Mouse (Mus musculus) hindbrain, embryonic 15.5 days (tissue): ENCODE measurements around the gene Epha5. TPM values are rescaled to one million over a fixed set of nuclear protein-coding genes. Genes with fewer than 3 reads are reported as not detected.
A peak's percentile ranks its signal among the peaks of the same experiment; 100 is the strongest.

ENCODE experiments used
- ATAC-seq: fragments of 200-750 bp; cut with Nextera tagmentation; 2 replicates; pipeline ENCODE4 v1.8.0; 2017; ENCODE audit warnings: low read depth, moderate number of reproducible peaks, moderate TSS enrichment; ENCODE audit not compliant: low FRiP score
- H3K27ac ChIP-seq: fragments of 300-500 bp; sonication (generic); replicated peaks from 2 replicates; pipeline ENCODE4 v1.5.1; 2015; ENCODE audit warnings: mild to moderate bottlenecking, inconsistent platforms
- H3K27me3 ChIP-seq: fragments of 300-500 bp; sonication (generic); 2 replicates; pipeline ENCODE4 v1.6.1; 2015; ENCODE audit warnings: control low read depth, inconsistent platforms
- H3K36me3 ChIP-seq: fragments of 300-500 bp; sonication (generic); 2 replicates; pipeline ENCODE4 v1.6.1; 2015; ENCODE audit warnings: control low read depth, inconsistent platforms
- H3K4me1 ChIP-seq: fragments of 300-500 bp; sonication (generic); replicated peaks from 2 replicates; pipeline ENCODE4 v1.6.1; 2015; ENCODE audit warnings: control low read depth, inconsistent platforms
- H3K4me2 ChIP-seq: fragments of 300-500 bp; sonication (generic); 2 replicates; pipeline ENCODE4 v1.6.1; 2015; ENCODE audit warnings: moderate library complexity, mild to moderate bottlenecking, inconsistent platforms
- H3K4me3 ChIP-seq: fragments of 300-500 bp; sonication (generic); 2 replicates; pipeline ENCODE4 v1.5.1; 2015; ENCODE audit warnings: mild to moderate bottlenecking, inconsistent platforms
- H3K9ac ChIP-seq: fragments of 300-500 bp; sonication (generic); 2 replicates; pipeline ENCODE4 v1.6.1; 2015; ENCODE audit warnings: inconsistent platforms
- H3K9me3 ChIP-seq: fragments of 300-500 bp; sonication (generic); 2 replicates; pipeline ENCODE4 v1.6.1; 2016; ENCODE audit warnings: control low read depth, inconsistent platforms
- WGBS: fragments of 180-500 bp; shearing (Covaris S2); methylation state at CpG from one replicate; pipeline ENCODE4 v1.1.7; 2015; 5-methylcytosine and 5-hydroxymethylcytosine counted together
- polyA plus RNA-seq: library from polyadenylated mRNA; unstranded; fragments of >200 nt; fragmentation: Nextera tagmentation; extraction: Ambion mirVana; gene quantifications from 2 replicates; pipeline ENCODE4 v1.2.1, GENCODE M21; 2015

Gene Epha5
- polyA plus RNA-seq, result 71.0 and 72.0 TPM in 2 replicates

DNA sequence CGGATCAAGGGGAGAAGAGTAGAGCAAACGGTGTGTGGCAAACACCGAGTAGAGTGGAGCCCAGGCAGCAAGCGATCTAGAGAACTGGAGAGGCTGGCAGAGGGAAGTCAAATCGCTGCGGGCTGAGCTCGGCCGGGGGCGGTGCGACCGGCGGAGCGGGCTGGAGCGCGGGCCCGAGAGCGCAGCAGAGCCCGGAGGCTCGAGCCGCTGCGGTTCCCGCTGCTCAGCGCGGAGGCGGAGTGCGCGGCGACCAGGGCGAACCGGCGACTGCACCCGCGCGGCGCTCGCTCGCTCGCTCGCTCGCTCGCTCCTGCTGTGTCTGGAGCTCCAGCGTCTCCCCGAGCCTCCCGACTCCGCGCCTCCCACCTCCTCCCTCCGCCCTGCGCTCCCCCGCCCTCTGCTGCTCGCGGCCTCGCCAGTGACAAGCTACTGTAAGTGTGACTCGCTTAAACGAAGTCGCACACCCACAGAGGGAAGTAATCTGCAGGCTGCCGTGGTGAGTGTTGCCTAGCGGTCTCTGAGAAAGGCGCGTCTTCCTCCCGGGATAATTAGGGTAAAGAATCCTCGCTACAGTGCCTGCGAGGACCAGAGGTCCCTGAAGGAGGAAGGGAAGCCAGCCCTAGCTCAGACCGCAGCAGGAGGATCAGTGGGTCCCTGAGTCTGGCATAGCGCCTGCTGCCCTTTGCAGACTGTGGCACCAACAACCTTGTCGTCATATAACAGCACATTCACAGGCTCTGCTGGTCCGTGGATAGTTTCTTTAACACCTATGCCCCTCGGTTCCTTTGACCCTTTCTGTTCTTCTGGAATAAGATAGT is at the start of gene Epha5:
Epha5 (minus strand) TSS at position 321 of the 818 bp plus-strand sequence.
- peaks cover 9% of the 10 kb centered on the region; the same call in 1 of the 2 replicates for H3K4me1 ChIP-seq
- H3K9ac ChIP-seq, result peak within 1 kb of the TSS; percentile 61
- peak within 1 kb of the TSS; percentile 75 for H3K4me2 ChIP-seq
- peak within 1 kb of the TSS; percentile 94 for H3K27ac ChIP-seq
- H3K27me3 ChIP-seq, result no peaks in the 10 kb centered on the region
- ATAC-seq, result peak; percentile 96
- WGBS, result under 1% methylated on average over 65 of the region's 67 CpGs
- H3K4me3 ChIP-seq, result peak within 1 kb of the TSS; percentile 56
- no peaks in the 10 kb centered on the region for H3K9me3 ChIP-seq
- H3K36me3 ChIP-seq, result no peaks in the 10 kb centered on the region

DNA sequence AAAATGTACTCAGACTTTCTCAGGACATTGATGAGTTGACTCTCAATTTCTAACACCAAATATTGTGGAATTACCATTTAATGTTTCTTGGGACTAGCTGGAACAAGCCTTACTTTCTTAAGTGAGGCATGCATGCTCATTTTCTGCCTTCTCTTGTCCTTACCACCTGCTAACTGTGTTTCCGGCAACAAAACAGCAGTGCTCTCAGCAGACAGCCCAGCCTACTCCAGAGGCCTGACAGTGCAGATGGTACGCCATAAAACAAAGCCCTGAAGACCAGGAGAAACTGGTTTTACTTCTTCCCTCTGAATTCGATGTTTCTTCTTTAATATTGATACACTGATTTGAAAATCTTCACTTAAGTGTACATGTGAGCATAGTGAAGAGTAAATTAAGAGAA is 39.0 kb upstream of the Epha5 start:
- Histone ChIP-seq H3K4me1 (no peaks in the 10 kb centered on the region), H3K4me2 (no peak overlapping the region), H3K27me3 (no peaks in the 10 kb centered on the region), H3K27ac (no peak overlapping the region), H3K9me3 (no peaks in the 10 kb centered on the region), H3K36me3 (no peaks in the 10 kb centered on the region), H3K4me3 (no peak overlapping the region), H3K9ac (no peak overlapping the region)
- ATAC-seq, result no peak
- 58% methylated on average over 3 of the region's 3 CpGs for WGBS

- H3K27ac ChIP-seq, result no peak overlapping the region
- WGBS, result 59% methylated on average over 4 of the region's 4 CpGs
- H3K4me2 ChIP-seq, result no peak overlapping the region
- H3K27me3 ChIP-seq, result no peaks in the 10 kb centered on the region
- H3K36me3 ChIP-seq, result no peaks in the 10 kb centered on the region
- H3K4me3 ChIP-seq, result no peak overlapping the region
- H3K4me1 ChIP-seq, result no peaks in the 10 kb centered on the region
- ATAC-seq, result no peak
- H3K9me3 ChIP-seq, result no peaks in the 10 kb centered on the region
- no peak overlapping the region for H3K9ac ChIP-seq
Measured at GRCm38 (mm10) chr5:84454641-84455040, 37.5 kb upstream of the Epha5 start.

- WGBS, result 35% methylated on average over 2 of the region's 2 CpGs
- ATAC-seq, result no peak
- no peak overlapping the region for H3K27ac ChIP-seq
- H3K4me2 ChIP-seq, result no peak overlapping the region
- no peaks in the 10 kb centered on the region for H3K36me3 ChIP-seq
- no peaks in the 10 kb centered on the region for H3K4me1 ChIP-seq
- H3K27me3 ChIP-seq, result no peaks in the 10 kb centered on the region
- no peaks in the 10 kb centered on the region for H3K9me3 ChIP-seq
- H3K4me3 ChIP-seq, result no peak overlapping the region
- H3K9ac ChIP-seq, result no peak overlapping the region
Measured at GRCm38 (mm10) chr5:84453839-84454238, 36.7 kb upstream of the Epha5 start.

DNA sequence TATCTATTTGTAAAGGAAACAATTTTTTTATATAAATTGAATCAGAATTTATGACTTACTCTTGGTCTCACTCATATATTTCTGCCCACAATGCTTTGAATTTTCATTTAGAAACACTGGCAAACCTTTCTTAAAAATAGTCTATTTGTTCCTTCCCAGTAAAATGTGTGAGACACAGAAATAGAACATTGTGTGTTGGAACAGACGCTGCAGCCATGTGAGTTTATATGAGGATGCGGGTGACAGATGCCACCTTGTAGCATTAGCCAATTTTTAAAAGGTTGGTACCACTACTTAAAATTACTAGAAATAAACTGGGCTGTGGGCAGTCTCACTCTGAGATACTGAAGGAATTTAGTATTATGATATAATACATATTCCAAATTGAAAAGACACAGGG is 23.1 kb upstream of the Epha5 start:
- no peak for ATAC-seq
- no peak overlapping the region for H3K27ac ChIP-seq
- WGBS, result 85% methylated on average over 2 of the region's 2 CpGs

DNA sequence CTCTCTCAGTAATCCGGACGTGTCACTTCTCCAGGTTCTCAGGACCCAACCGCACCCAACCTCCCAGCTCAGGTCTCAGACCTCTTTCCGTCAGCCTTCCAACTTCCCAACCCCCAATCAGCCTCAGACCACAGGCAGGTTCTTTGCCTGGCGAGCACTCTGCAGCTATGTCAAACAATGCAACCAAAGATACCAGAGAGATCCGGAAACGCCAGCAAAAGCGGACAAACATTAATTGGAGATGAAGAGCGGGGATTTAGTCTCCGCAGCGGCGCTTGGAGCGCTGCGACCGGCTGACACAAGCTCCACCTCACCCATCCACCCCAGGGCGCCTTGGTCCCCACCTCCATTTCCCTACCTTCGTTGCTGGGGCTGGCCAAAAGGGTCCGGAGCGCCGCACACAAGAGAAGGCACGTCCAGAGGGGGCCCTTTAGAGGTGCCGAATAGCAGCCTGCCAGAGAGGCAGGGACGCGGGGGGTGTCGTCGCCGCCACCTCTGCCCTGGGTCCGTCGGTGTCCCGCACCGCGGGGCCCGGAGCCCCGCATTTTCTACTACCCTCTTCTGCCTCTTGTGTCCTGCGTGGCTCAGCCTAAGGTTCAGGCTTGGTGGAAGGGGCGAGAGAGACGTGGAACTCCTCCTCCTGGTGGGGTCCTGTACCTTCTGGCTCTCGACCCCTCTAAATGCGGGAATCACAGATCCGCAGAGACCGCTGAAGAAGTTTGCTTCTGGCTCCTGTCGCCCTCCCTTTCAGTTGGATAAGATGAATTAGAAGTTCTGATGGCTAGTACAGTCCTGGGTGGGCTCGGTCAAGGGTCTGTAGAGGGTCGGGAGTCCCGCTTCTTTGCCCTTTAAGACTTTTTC is 991 bp downstream of the Epha5 start:
- H3K4me1 ChIP-seq, result peaks cover 9% of the 10 kb centered on the region; the same call in 1 of the 2 replicates
- H3K9ac ChIP-seq, result peak overlapping the region; percentile 61
- H3K36me3 ChIP-seq, result no peaks in the 10 kb centered on the region
- H3K27me3 ChIP-seq, result no peaks in the 10 kb centered on the region
- ATAC-seq, result peak; percentile 23; the same call in 1 of the 2 replicates
- WGBS, result under 1% methylated on average over 45 of the region's 45 CpGs
- H3K4me3 ChIP-seq, result peak overlapping the region; percentile 56
- no peaks in the 10 kb centered on the region for H3K9me3 ChIP-seq
- peak overlapping the region; percentile 94 for H3K27ac ChIP-seq
- peak overlapping the region; percentile 75 for H3K4me2 ChIP-seq

More for the DNA sequence above, 23.1 kb upstream of the Epha5 start:
- H3K36me3 ChIP-seq, result no peaks in the 10 kb centered on the region
- no peaks in the 10 kb centered on the region for H3K4me1 ChIP-seq
- H3K4me3 ChIP-seq, result no peak overlapping the region
- no peak overlapping the region for H3K9ac ChIP-seq
- H3K9me3 ChIP-seq, result no peaks in the 10 kb centered on the region
- H3K27me3 ChIP-seq, result no peaks in the 10 kb centered on the region
- no peak overlapping the region for H3K4me2 ChIP-seq

GRCm38 (mm10) chr5:84414931-84415431 is 2.2 kb downstream of the Epha5 start:
- Histone ChIP-seq H3K27me3 (no peaks in the 10 kb centered on the region), H3K4me2 (peak overlapping the region; percentile 75), H3K4me1 (peaks cover 9% of the 10 kb centered on the region; the same call in 1 of the 2 replicates), H3K27ac (peak overlapping the region; percentile 94), H3K9me3 (no peaks in the 10 kb centered on the region), H3K4me3 (peak overlapping the region; percentile 56), H3K9ac (peak overlapping the region; percentile 61), H3K36me3 (no peaks in the 10 kb centered on the region)
- peak; percentile 35; the same call in 1 of the 2 replicates for ATAC-seq
- 4% methylated on average over 8 of the region's 8 CpGs for WGBS

DNA sequence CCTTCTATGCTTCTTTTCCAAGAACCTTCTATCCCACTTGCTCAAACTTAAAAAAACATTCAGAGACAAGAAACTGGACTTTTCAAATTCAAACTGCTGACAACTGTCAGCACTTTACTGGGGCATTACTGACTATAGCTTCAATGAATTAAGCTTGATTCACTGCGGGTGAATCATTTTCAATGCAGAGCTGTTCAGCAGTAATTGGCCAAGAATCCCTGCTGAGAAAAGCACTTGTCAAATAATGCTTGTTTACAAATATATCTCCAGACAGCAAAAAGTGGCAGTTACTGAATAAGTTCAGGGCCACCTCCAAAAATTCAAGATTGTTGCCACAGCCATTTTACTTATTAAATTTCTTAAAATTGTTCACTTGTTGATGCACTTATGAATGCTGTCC is 4.2 kb downstream of the Epha5 start:
- peak overlapping the region; percentile 24 for H3K4me3 ChIP-seq
- H3K9ac ChIP-seq, result no peak overlapping the region
- peak overlapping the region; percentile 50 for H3K4me2 ChIP-seq
- 15% methylated on average over 1 of the region's 1 CpGs for WGBS
- H3K27ac ChIP-seq, result no peak overlapping the region
- H3K36me3 ChIP-seq, result no peaks in the 10 kb centered on the region
- H3K9me3 ChIP-seq, result no peaks in the 10 kb centered on the region
- peaks cover 9% of the 10 kb centered on the region; the same call in 1 of the 2 replicates for H3K4me1 ChIP-seq
- ATAC-seq, result no peak
- H3K27me3 ChIP-seq, result no peaks in the 10 kb centered on the region

DNA sequence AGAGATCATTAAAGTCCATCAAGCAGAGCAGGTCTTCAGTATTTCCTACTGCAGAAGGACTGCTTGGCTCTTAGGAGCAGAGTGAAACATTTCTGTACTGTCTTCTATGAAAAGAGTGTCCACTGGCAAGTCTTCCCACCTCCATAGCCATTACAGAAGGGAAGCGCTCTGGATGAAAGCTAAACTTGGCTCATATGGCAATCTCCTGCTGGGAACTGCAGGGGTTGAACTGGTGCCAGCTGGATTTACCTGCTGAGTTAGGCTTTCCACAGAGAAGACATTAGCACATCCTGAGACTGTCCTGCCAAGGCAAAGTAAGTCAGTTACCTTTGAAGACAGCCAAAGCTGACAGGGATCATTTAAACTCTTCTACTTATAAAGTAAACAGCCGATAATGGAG is 8.8 kb downstream of the Epha5 start:
- no peak for ATAC-seq
- Histone ChIP-seq H3K36me3 (no peaks in the 10 kb centered on the region), H3K4me2 (no peak overlapping the region), H3K9me3 (no peaks in the 10 kb centered on the region), H3K4me3 (no peak overlapping the region), H3K27me3 (no peaks in the 10 kb centered on the region), H3K4me1 (peaks cover 3% of the 10 kb centered on the region; the same call in 1 of the 2 replicates), H3K9ac (no peak overlapping the region), H3K27ac (no peak overlapping the region)
- 48% methylated on average over 2 of the region's 2 CpGs for WGBS

DNA sequence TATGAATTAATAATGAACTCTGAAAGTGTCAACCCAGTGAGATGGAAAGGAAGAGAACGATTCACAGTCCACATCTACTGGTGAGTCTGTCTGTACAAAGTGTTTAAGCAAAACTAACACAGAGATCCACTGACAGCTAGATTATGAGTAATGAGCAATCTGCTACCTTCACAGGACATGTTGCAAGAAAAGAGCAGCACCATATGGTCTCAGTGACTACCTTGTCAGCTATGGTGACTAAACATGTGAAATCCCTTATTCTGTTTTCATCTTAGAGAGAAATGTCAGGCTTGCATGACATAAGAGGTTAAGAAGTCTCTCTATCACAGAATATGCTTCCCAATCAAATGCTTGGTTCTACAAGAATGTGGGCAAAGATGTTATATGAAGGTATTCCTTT is 20.1 kb downstream of the Epha5 start:
- Histone ChIP-seq H3K9ac (no peak overlapping the region), H3K36me3 (no peaks in the 10 kb centered on the region), H3K27me3 (no peaks in the 10 kb centered on the region), H3K4me1 (no peaks in the 10 kb centered on the region), H3K9me3 (no peaks in the 10 kb centered on the region), H3K4me3 (no peak overlapping the region), H3K4me2 (no peak overlapping the region), H3K27ac (no peak overlapping the region)
- ATAC-seq, result no peak
- WGBS, result 62% methylated on average over 1 of the region's 1 CpGs

DNA sequence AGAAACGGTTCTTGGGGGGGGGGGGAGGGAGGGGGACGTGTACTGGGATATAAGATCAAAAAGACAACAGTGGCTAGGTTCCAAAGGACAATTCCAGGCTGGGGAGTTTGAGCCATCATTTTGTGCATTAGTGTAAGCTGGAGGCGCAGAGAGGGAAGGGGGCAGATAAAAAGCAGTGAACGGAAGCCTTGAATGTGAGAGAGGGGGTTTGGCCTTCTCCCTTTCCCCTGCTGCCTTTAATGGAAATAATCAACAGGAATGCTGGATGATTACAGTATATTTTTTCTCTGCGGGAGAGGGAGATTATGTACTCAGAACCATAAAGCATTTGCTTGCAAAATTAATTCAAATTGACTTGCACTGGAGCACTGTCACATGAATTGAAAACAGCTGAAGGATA is 51.8 kb downstream of the Epha5 start:
- 50% methylated on average over 5 of the region's 5 CpGs for WGBS
- no peak overlapping the region for H3K9ac ChIP-seq
- no peak for ATAC-seq
- H3K4me1 ChIP-seq, result no peaks in the 10 kb centered on the region; the same call in 1 of the 2 replicates
- no peak overlapping the region for H3K4me2 ChIP-seq
- no peak overlapping the region for H3K27ac ChIP-seq
- H3K27me3 ChIP-seq, result no peaks in the 10 kb centered on the region
- no peaks in the 10 kb centered on the region for H3K9me3 ChIP-seq
- no peak overlapping the region for H3K4me3 ChIP-seq
- H3K36me3 ChIP-seq, result no peaks in the 10 kb centered on the region

DNA sequence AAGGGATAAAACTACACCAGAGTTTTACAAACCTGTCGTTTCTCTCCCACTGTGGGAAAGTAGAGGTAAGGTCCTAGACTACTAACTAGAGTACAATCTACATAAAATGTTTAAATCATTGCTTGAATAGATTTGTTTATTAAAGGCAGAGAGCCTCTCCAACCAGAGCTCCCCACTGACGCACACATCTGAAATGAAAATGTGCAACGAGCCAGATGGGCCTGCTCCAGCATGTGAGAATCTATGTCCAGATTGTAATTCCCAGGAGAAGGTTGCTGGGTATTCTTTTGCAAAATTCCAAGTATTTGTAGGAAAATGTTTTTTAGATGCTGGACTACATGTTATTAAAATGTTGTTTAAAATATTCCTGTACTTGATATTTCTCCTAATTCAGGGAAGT is 57.8 kb downstream of the Epha5 start:
- Histone ChIP-seq H3K4me3 (no peak overlapping the region), H3K9ac (no peak overlapping the region), H3K36me3 (no peaks in the 10 kb centered on the region), H3K27me3 (no peaks in the 10 kb centered on the region), H3K9me3 (no peaks in the 10 kb centered on the region), H3K27ac (no peak overlapping the region), H3K4me2 (no peak overlapping the region), H3K4me1 (no peaks in the 10 kb centered on the region)
- ATAC-seq, result no peak
- WGBS, result 60% methylated on average over 3 of the region's 3 CpGs
